Mouse (Mus musculus) bone marrow macrophage, adult 2 months (primary cell): ENCODE data around the gene Cox6b1.

Source experiments
- CTCF ChIP-seq: IDR thresholded peaks from 2 replicates; pipeline ENCODE4 v1.5.1; 2012; ENCODE audit warnings: low read depth, mild to moderate bottlenecking, low read length, moderate library complexity
- POLR2A ChIP-seq: IDR thresholded peaks from 2 replicates; pipeline ENCODE4 v1.6.1; 2012; ENCODE audit warnings: mild to moderate bottlenecking, low read depth, low read length, borderline replicate concordance

DNA sequence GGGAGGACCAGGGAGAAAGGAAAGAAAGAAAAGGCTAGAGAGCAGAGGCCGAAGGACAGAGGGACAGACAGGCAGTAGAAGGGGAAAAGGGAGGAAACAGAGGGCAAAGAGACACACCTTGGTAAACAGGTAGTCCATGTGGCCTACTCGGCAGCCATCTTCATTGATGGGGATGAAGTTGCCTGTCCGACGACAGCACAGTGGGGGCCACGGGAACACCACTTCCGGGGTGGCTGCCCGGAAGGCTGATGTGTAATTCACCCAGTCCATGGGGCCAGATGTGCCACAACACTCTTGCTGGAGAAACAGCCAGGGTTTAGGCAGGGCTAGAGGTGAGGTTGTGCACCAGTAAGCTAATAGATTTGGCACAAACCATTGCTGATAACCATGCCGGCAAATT lies 21.0 kb downstream of the Cox6b1 start:
- no peak for TF ChIP-seq POLR2A
- no peak for TF ChIP-seq CTCF
